Mouse (Mus musculus): ENCODE data around the gene Socs3. TPM values are rescaled to one million over a fixed set of nuclear protein-coding genes. Genes with fewer than 3 reads are reported as not detected.
A peak's percentile ranks its signal among the peaks of the same experiment; 100 is the strongest.

Gene Socs3
- polyA plus RNA-seq, 1 experiment from 2014 or later, result 15.7 TPM

DNA sequence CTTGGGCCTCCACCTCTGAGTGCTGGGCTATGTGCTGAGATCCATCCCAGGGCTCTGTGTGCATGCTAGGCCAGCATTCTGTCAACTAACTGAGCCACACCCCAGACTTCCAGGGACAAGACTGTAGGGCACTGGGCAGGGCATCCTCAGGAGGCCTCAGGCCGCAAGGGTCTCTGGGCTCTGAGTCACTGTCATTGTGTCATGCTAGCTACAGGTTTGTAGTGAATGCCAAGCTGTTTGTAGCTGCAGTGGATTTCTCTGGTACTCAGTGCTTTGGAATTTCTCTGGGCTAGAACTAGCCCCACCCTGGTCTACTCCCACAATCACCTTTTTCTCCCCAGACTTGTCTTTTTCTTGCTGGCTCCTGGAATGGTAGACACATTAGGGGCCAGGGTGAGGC lies 42.7 kb upstream of the Socs3 start:
- Histone ChIP-seq H3K27me3 (replicated peaks; ENCODE audit: control insufficient read depth, insufficient read depth, low read length) (no peaks in the 10 kb centered on the region), H3K27ac (ENCODE audit: low read depth, low read length) (no peak overlapping the region), H3K36me3 (ENCODE audit: control insufficient read depth, insufficient read depth) (peaks cover 31% of the 10 kb centered on the region; the same call in 1 of the 2 replicates), H3K4me3 (ENCODE audit: low read depth, low read length) (no peak overlapping the region), H3K4me2 (replicated peaks; ENCODE audit: low read depth) (no peak overlapping the region), H3K9ac (ENCODE audit: low read depth, low read length) (no peak overlapping the region), H3K9me3 (ENCODE audit: control insufficient read depth) (no peaks in the 10 kb centered on the region), H3K4me1 (replicated peaks; ENCODE audit: control insufficient read depth, insufficient read depth, low read length) (peaks cover 26% of the 10 kb centered on the region)
- peak; percentile 11; the same call in 1 of the 2 replicates for ATAC-seq
- 59% methylated on average over 1 of the region's 1 CpGs for WGBS
- TF ChIP-seq CTCF (IDR thresholded peaks at IDR 0.05; ENCODE audit: low read depth), result no peak

- peaks cover 32% of the 10 kb centered on the region for H3K36me3 ChIP-seq (ENCODE audit: control insufficient read depth, insufficient read depth)
- no peak overlapping the region for H3K9ac ChIP-seq (ENCODE audit: low read depth, low read length)
- WGBS, result 31% methylated on average over 4 of the region's 4 CpGs
- no peaks in the 10 kb centered on the region for H3K9me3 ChIP-seq (ENCODE audit: control insufficient read depth)
- no peak overlapping the region for H3K4me3 ChIP-seq (ENCODE audit: low read depth, low read length)
- 0 out of 2 replicates have a peak overlapping the region, but pooled peaks have one; percentile 4 for H3K4me2 ChIP-seq (replicated peaks; ENCODE audit: low read depth)
- H3K4me1 ChIP-seq (replicated peaks; ENCODE audit: control insufficient read depth, insufficient read depth, low read length), result peaks cover 26% of the 10 kb centered on the region
- TF ChIP-seq CTCF (IDR thresholded peaks at IDR 0.05; ENCODE audit: low read depth), result no peak
- ATAC-seq, result peak; percentile 64
- no peaks in the 10 kb centered on the region for H3K27me3 ChIP-seq (replicated peaks; ENCODE audit: control insufficient read depth, insufficient read depth, low read length)
- H3K27ac ChIP-seq (ENCODE audit: low read depth, low read length), result peak overlapping the region; percentile 66
Measured at GRCm38 (mm10) chr11:118009865-118010571, 40.2 kb upstream of the Socs3 start.

- no peak overlapping the region for H3K27ac ChIP-seq (ENCODE audit: low read depth, low read length)
- H3K4me1 ChIP-seq (replicated peaks; ENCODE audit: control insufficient read depth, insufficient read depth, low read length), result peaks cover 26% of the 10 kb centered on the region
- no peak for TF ChIP-seq CTCF (IDR thresholded peaks at IDR 0.05; ENCODE audit: low read depth)
- 71% methylated on average over 8 of the region's 8 CpGs for WGBS
- ATAC-seq, result no peak
- peaks cover 34% of the 10 kb centered on the region for H3K36me3 ChIP-seq (ENCODE audit: control insufficient read depth, insufficient read depth)
- no peak overlapping the region for H3K4me2 ChIP-seq (replicated peaks; ENCODE audit: low read depth)
- H3K9ac ChIP-seq (ENCODE audit: low read depth, low read length), result 0 out of 2 replicates have a peak overlapping the region, but pooled peaks have one; percentile 26
- H3K9me3 ChIP-seq (ENCODE audit: control insufficient read depth), result no peaks in the 10 kb centered on the region
- no peaks in the 10 kb centered on the region for H3K27me3 ChIP-seq (replicated peaks; ENCODE audit: control insufficient read depth, insufficient read depth, low read length)
- H3K4me3 ChIP-seq (ENCODE audit: low read depth, low read length), result no peak overlapping the region
Measured at GRCm38 (mm10) chr11:118008843-118009242, 39.0 kb upstream of the Socs3 start.

- H3K36me3 ChIP-seq (ENCODE audit: control insufficient read depth, insufficient read depth), result peaks cover 35% of the 10 kb centered on the region
- 62% methylated on average over 5 of the region's 5 CpGs for WGBS
- H3K27ac ChIP-seq (ENCODE audit: low read depth, low read length), result 0 out of 2 replicates have a peak overlapping the region, but pooled peaks have one; percentile 21
- H3K9ac ChIP-seq (ENCODE audit: low read depth, low read length), result no peak overlapping the region; the same call in 1 of the 2 replicates
- no peak for ATAC-seq
- H3K4me1 ChIP-seq (replicated peaks; ENCODE audit: control insufficient read depth, insufficient read depth, low read length), result peaks cover 26% of the 10 kb centered on the region
- no peaks in the 10 kb centered on the region for H3K27me3 ChIP-seq (replicated peaks; ENCODE audit: control insufficient read depth, insufficient read depth, low read length)
- no peaks in the 10 kb centered on the region for H3K9me3 ChIP-seq (ENCODE audit: control insufficient read depth)
- no peak overlapping the region for H3K4me3 ChIP-seq (ENCODE audit: low read depth, low read length)
- no peak overlapping the region for H3K4me2 ChIP-seq (replicated peaks; ENCODE audit: low read depth)
- no peak for TF ChIP-seq CTCF (IDR thresholded peaks at IDR 0.05; ENCODE audit: low read depth)
Measured at GRCm38 (mm10) chr11:118008144-118008805, 38.4 kb upstream of the Socs3 start.

- TF ChIP-seq CTCF (IDR thresholded peaks at IDR 0.05; ENCODE audit: low read depth), result no peak
- 0 out of 2 replicates have a peak overlapping the region, but pooled peaks have one; percentile 6 for H3K4me2 ChIP-seq (replicated peaks; ENCODE audit: low read depth)
- no peaks in the 10 kb centered on the region for H3K27me3 ChIP-seq (replicated peaks; ENCODE audit: control insufficient read depth, insufficient read depth, low read length)
- H3K4me1 ChIP-seq (replicated peaks; ENCODE audit: control insufficient read depth, insufficient read depth, low read length), result peaks cover 23% of the 10 kb centered on the region
- H3K27ac ChIP-seq (ENCODE audit: low read depth, low read length), result peak overlapping the region; percentile 21; the same call in 1 of the 2 replicates
- no peak overlapping the region for H3K4me3 ChIP-seq (ENCODE audit: low read depth, low read length)
- H3K9ac ChIP-seq (ENCODE audit: low read depth, low read length), result no peak overlapping the region
- WGBS, result 50% methylated on average over 8 of the region's 8 CpGs
- peak; percentile 44; the same call in 1 of the 2 replicates for ATAC-seq
- H3K9me3 ChIP-seq (ENCODE audit: control insufficient read depth), result no peaks in the 10 kb centered on the region
- H3K36me3 ChIP-seq (ENCODE audit: control insufficient read depth, insufficient read depth), result peaks cover 42% of the 10 kb centered on the region
Measured at GRCm38 (mm10) chr11:118007460-118008143, 37.8 kb upstream of the Socs3 start.

DNA sequence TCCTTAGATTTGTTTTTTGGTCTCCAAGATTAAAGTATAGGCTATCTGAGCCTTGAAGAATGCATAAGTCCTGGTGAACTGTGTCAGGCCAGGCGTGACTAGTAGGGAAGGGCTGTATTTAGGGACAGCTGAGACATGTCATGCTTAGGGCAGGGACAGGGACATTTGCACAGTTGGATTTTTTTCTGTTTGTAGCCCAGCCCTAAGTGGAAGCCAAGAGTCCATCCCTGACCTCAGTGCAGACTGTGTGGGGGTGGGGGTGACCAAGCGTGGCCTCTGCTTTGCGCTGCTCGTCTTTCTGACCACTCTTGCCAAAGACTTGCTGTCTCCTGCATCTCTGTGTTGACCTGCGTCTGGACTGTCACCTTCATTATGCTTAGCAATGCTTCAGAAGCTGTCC lies 34.4 kb upstream of the Socs3 start:
- H3K4me2 ChIP-seq (replicated peaks; ENCODE audit: low read depth), result no peak overlapping the region
- no peaks in the 10 kb centered on the region for H3K9me3 ChIP-seq (ENCODE audit: control insufficient read depth)
- H3K4me3 ChIP-seq (ENCODE audit: low read depth, low read length), result no peak overlapping the region
- H3K27ac ChIP-seq (ENCODE audit: low read depth, low read length), result no peak overlapping the region; the same call in 1 of the 2 replicates
- H3K36me3 ChIP-seq (ENCODE audit: control insufficient read depth, insufficient read depth), result peaks cover 68% of the 10 kb centered on the region
- no peak for ATAC-seq
- 81% methylated on average over 5 of the region's 5 CpGs for WGBS
- no peak for TF ChIP-seq CTCF (IDR thresholded peaks at IDR 0.05; ENCODE audit: low read depth)
- H3K9ac ChIP-seq (ENCODE audit: low read depth, low read length), result no peak overlapping the region
- H3K4me1 ChIP-seq (replicated peaks; ENCODE audit: control insufficient read depth, insufficient read depth, low read length), result peaks cover 13% of the 10 kb centered on the region
- no peaks in the 10 kb centered on the region for H3K27me3 ChIP-seq (replicated peaks; ENCODE audit: control insufficient read depth, insufficient read depth, low read length)

All from intestine, postnatal 0 days (tissue).